Mouse (Mus musculus): ENCODE measurements around the gene Slco1c1.
"Not testable (repeated sequence)": the region's sequence is repeated elsewhere in the genome, so short reads cannot be mapped to it uniquely, and the experiment has no call there.

Gene Slco1c1

DNA sequence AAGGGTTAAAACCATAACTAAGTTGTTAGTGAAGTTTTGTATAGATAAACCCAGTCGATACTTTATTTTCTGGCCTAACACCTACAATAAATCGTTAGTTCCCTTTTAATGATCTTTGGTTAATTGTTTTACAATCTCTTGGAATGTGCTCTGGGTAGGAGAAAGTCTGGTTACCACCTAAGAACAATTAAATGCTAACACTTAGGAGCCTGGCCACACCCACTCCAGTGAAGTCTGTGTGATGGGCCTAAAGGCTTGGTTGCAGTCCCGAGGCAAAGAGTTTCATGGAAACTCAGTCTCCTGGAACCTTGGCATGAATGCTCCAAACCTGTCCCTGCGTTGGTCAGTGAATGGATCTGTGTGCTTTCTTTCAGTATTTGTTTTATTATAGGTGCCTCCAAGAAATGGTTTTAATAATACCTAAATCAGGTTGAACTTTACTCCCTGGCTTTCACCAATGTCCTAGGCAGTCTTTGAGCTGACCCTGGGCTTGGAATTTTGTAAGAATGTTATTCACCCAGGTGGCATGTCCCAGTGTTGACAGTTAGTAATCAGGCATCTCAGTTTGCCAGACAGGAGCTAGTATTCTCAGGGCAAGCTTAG is 66.5 kb downstream of the Slco1c1 start:
- DNase-seq: not testable (repeated sequence)

DNA sequence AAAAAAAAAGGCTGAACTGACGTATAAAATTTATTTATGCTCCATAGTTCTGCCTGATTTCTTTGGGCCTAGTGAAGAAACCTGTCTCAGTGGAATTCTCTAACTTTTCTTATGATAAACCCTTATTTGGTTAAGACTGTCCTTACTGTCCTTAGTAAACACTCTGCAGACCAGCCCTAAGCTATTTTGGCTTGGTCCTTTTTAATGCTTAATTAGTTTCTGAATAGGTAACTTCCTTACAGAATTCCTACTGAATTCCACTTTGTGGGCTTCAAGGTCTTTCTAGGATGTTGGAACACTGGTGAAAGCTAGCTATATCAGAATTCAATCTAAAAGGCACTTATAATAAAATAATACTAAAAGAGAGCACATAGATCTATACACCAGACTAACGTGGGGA is 71.9 kb downstream of the Slco1c1 start:
- no peak for DNase-seq

GRCm38 (mm10) chr6:141597037-141597436 is 72.9 kb downstream of the Slco1c1 start:
- no peak for DNase-seq

DNA sequence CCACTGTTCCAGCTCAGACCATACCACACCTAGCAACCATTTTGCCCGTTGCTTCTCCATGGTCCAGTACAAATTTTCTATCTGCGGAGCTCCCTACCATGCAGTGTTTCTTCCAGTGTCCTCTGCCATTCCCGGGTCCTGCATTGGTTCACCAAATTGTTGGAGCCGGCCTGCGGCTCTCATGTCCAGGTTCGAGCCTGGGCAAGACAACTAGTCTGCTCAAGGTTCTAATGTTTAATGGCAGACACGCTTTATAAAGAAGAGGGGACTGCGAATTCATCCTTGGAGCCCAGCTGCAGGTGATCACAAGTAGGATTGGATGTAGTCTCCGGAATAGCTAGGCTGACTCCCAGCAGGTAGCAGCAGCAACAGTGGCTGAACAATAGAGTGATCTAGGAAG is 76.8 kb downstream of the Slco1c1 start:
- DNase-seq: no peak

GRCm38 (mm10) chr6:141610702-141611260 is 86.6 kb downstream of the Slco1c1 start:
- no peak for DNase-seq

DNA sequence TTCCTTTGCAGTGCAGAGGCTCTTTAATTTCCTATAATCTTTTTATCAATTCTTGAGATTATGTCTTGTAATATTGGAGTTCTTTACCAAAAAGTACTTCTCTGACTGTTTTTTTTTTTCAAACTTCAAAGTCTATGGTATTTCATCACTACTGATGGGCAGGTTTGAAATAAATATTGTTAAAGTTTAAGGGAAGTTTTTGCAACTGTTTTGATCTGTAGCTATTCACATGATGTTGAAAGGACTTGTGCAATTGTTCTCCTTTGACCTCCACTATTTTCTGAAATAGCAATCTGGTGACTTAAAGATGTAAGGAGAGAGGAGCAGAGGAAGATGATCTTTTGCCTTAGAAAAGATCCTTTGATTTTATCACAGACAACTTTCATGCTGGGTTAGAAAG is 89.8 kb downstream of the Slco1c1 start:
- no peak for DNase-seq

GRCm38 (mm10) chr6:141615348-141615747 is 91.2 kb downstream of the Slco1c1 start:
- DNase-seq: no peak

All from spleen, adult 18-20 months (tissue).